Mouse (Mus musculus) CH12.LX (cell line): ENCODE results near the gene Ccnl1. TPM values are rescaled to one million over a fixed set of nuclear protein-coding genes. Genes with fewer than 3 reads are reported as not detected.

ENCODE experiments used
- DNase-seq: peaks from one replicate; pipeline ENCODE4 v3.0.0-alpha.2; 2013; ENCODE audit errors: extremely low read depth
- H3K27ac ChIP-seq: 2 replicates; pipeline ENCODE4 v1.5.1; 2012; ENCODE audit warnings: low read depth, mild to moderate bottlenecking, control low read depth, moderate library complexity; ENCODE audit not compliant: insufficient read depth
- H3K27me3 ChIP-seq: replicated peaks from 2 replicates; pipeline ENCODE3; 2012; ENCODE audit warnings: inconsistent platforms
- H3K36me3 ChIP-seq, 2 experiments: replicated peaks in 1 of 2; 2 replicates each; pipeline versions ENCODE3 to v1.6.1; 2012; ENCODE audit warnings: inconsistent platforms in 1 of 2, low read length in 1 of 2, mild to moderate bottlenecking in 1 of 2, mixed read lengths in 1 of 2, moderate library complexity in 1 of 2; ENCODE audit not compliant: control insufficient read depth in 1 of 2, insufficient read depth in 1 of 2
- H3K4me1 ChIP-seq, 2 experiments: 2 replicates each; pipeline ENCODE4 v1.6.1; 2012; ENCODE audit warnings: inconsistent platforms in 1 of 2, moderate library complexity in 1 of 2; ENCODE audit not compliant: insufficient read depth in 2 of 2, control insufficient read depth in 1 of 2
- H3K4me2 ChIP-seq: 2 replicates; pipeline ENCODE4 v1.6.1; 2012; ENCODE audit warnings: low read depth, mild to moderate bottlenecking, control low read depth; ENCODE audit not compliant: poor library complexity, insufficient read depth, severe bottlenecking
- H3K4me3 ChIP-seq, 3 experiments: fragments of 150-350 bp in 1 of 3; sonication (generic) in 1 of 3; replicated peaks in 1 of 3; 2 replicates each; pipeline versions ENCODE3 to v1.5.1; 2011 to 2012; ENCODE audit warnings: low read depth in 2 of 3, low read length in 2 of 3, mild to moderate bottlenecking in 2 of 3, moderate library complexity in 2 of 3, control low read depth in 1 of 3, improper control_type of control experiment in 1 of 3, inconsistent platforms in 1 of 3, mixed read lengths in 1 of 3; ENCODE audit not compliant: poor library complexity in 1 of 3
- H3K79me2 ChIP-seq: replicated peaks from 2 replicates; pipeline ENCODE4 v1.6.1; 2012; ENCODE audit warnings: mild to moderate bottlenecking, moderate library complexity; ENCODE audit not compliant: control insufficient read depth, poor library complexity, insufficient read depth, severe bottlenecking; ENCODE audit errors: extremely low read depth
- H3K9ac ChIP-seq: 2 replicates; pipeline ENCODE4 v1.6.1; 2012; ENCODE audit warnings: low read depth, mild to moderate bottlenecking, control low read depth, moderate library complexity; ENCODE audit not compliant: insufficient read depth
- H3K9me3 ChIP-seq: replicated peaks from 2 replicates; pipeline ENCODE3; 2012; ENCODE audit warnings: low read length, inconsistent platforms, mixed read lengths
- BHLHE40 ChIP-seq: IDR thresholded peaks from 2 replicates; pipeline ENCODE4 v1.6.1; 2011; ENCODE audit warnings: mild to moderate bottlenecking, low read depth, low read length, improper control_type of control experiment
- CHD1 ChIP-seq: IDR thresholded peaks from 2 replicates; pipeline ENCODE4 v1.6.1; 2012; ENCODE audit warnings: low read depth, low read length, improper control_type of control experiment, inconsistent platforms
- EP300 ChIP-seq: IDR thresholded peaks from 2 replicates; pipeline ENCODE4 v1.6.1; 2011; ENCODE audit warnings: low read length, improper control_type of control experiment
- IRF4 ChIP-seq: IDR thresholded peaks from 2 replicates; pipeline ENCODE4 v1.6.1; 2014; ENCODE audit warnings: low read depth, mild to moderate bottlenecking, inconsistent platforms, low read length, improper control_type of control experiment
- JUN ChIP-seq: IDR thresholded peaks from 2 replicates; pipeline ENCODE4 v1.6.1; 2011; ENCODE audit warnings: low read depth, mild to moderate bottlenecking, low read length, improper control_type of control experiment, moderate library complexity; ENCODE audit not compliant: insufficient read depth
- JUND ChIP-seq: conservative IDR thresholded peaks from 2 replicates; pipeline ENCODE4 v1.6.1; 2011; ENCODE audit warnings: low read depth, low read length, improper control_type of control experiment
- KAT2A ChIP-seq: IDR thresholded peaks from 2 replicates; pipeline ENCODE4 v1.6.1; 2012; ENCODE audit warnings: low read length, improper control_type of control experiment, inconsistent platforms; ENCODE audit not compliant: insufficient replicate concordance
- MAFK ChIP-seq: IDR thresholded peaks from 2 replicates; pipeline ENCODE4 v1.6.1; 2011; ENCODE audit warnings: low read length, improper control_type of control experiment; ENCODE audit not compliant: insufficient replicate concordance
- MEF2A ChIP-seq: IDR thresholded peaks from 2 replicates; pipeline ENCODE4 v1.6.1; 2014; ENCODE audit warnings: low read depth, mild to moderate bottlenecking, inconsistent platforms, low read length, improper control_type of control experiment, borderline replicate concordance
- PAX5 ChIP-seq: IDR thresholded peaks from 2 replicates; pipeline ENCODE4 v1.6.1; 2012; ENCODE audit warnings: low read length, inconsistent platforms, mixed read lengths
- RAD21 ChIP-seq: IDR thresholded peaks from 2 replicates; pipeline ENCODE4 v1.6.1; 2011; ENCODE audit warnings: low read depth, mild to moderate bottlenecking, low read length, improper control_type of control experiment, moderate library complexity
- RCOR1 ChIP-seq: conservative IDR thresholded peaks from 2 replicates; pipeline ENCODE4 v1.6.1; 2012; ENCODE audit warnings: low read depth, mild to moderate bottlenecking, inconsistent platforms, low read length, improper control_type of control experiment
- SMC3 ChIP-seq: IDR thresholded peaks from 2 replicates; pipeline ENCODE4 v1.6.1; 2011; ENCODE audit warnings: low read depth, low read length, improper control_type of control experiment
- USF1 ChIP-seq: IDR thresholded peaks from 2 replicates; pipeline ENCODE4 v1.6.1; 2014; ENCODE audit warnings: low read depth, mild to moderate bottlenecking, inconsistent platforms, low read length, improper control_type of control experiment
- USF2 ChIP-seq: conservative IDR thresholded peaks from 2 replicates; pipeline ENCODE4 v1.6.1; 2011; ENCODE audit warnings: low read depth, low read length, improper control_type of control experiment
- ZMIZ1 ChIP-seq: IDR thresholded peaks from 2 replicates; pipeline ENCODE4 v1.6.1; 2012; ENCODE audit warnings: low read depth, mild to moderate bottlenecking, inconsistent platforms, low read length, improper control_type of control experiment
- dilution Hi-C: fragments of 300-500 bp; cut with MboI; formaldehyde crosslinking; loops from 2 replicates; pipeline ENCODE4 v1.14.3; 2020; ENCODE audit warnings: low sequenced_read_pairs; ENCODE audit not compliant: extremely low pct_unique_long_range_greater_than_20kb, extremely low pct_ligation_motif_present
- in situ Hi-C: fragments of 300-500 bp; cut with MboI; formaldehyde crosslinking; loops from 3 replicates; pipeline ENCODE4 v1.14.3; 2019; ENCODE audit warnings: low sequenced_read_pairs, low pct_ligation_motif_present, low pct_unique_long_range_greater_than_20kb, mixed read lengths
- polyA plus RNA-seq: library from polyadenylated mRNA; unstranded; fragments of >175 nt; gene quantifications from 2 replicates; pipeline ENCODE4 v1.2.1, GENCODE M21; 2012; ENCODE audit warnings: low read depth; ENCODE audit not compliant: insufficient read length
- total RNA-seq, 2 experiments: library from RNA; depleted of rRNA; stranded (reverse); fragments of 300-350 nt in 1 of 2; fragments of >200 nt in 1 of 2; gene quantifications; 2 replicates each; pipeline ENCODE4 v1.2.3; 2012 to 2014

The Ccnl1 gene
- total and polyA plus RNA-seq, 3 experiments: 25.1 to 66.2 (median 58.8) TPM

DNA sequence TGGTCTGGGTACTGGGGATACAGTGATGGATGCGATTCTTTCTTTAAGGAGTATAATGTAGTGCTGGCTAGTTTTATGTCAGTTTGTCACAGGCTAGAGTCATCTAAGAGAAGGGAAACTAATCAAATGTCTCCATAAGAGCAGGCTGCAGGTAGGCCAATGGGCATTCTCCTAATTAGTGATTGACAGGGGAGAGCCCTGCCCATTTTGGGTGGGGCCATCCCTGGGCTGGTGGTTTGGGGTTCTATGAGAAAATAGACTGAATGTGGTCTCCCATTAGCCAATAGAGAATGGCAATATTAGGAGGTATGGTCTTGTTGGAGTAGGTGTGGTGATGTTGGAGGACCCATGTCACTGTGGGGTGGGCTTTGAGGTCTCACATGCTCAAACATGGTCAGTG is 8.3 kb upstream of the Ccnl1 start:
- H3K4me3 ChIP-seq: no peak overlapping the region
- dilution Hi-C loops: no loop called here
- in situ Hi-C loops: no loop called here

DNA sequence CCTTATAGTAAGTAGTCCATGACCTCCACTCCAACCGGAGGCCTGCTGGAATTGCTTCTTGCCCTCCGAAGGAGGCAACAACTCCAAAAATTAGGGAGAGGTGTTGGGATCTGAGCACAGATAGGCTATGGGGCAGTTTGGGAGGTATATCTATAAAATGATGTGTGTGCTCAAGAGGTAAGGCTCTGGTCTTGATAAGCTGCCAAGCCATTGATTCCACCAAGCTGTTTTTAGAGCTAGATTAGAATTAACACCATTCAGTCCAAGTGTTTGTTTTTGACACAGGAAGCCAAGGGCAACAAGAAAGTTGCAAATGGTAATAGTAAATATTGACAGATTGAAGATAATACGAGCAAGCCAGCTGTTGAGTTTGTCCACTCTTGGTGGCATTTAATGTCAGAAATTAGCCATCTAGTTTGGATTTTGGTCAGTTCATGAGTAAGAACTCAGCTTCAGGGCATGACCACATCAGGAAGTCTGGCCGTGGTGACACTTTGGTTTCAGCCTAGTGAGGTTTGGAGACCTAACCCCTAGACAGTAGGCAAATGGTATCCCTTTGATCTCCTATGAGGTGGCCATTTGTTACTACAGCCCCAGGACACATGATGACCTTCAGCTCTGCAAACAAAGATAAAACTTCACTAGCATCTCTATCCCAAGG is 4.4 kb upstream of the Ccnl1 start:
- in situ Hi-C loops (no loop called here), dilution Hi-C loops (no loop called here)
- no peak for DNase-seq
- H3K4me3 ChIP-seq: no peak overlapping the region
- H3K27me3 ChIP-seq: no peaks in the 10 kb centered on the region
- H3K9me3 ChIP-seq: no peaks in the 10 kb centered on the region
- peaks cover 5 to 10% of the 10 kb centered on the region in 2 experiments; a peak in 2 of 4 replicates for H3K4me1 ChIP-seq
- H3K4me2 ChIP-seq: peak overlapping the region; percentile 48
- no peak overlapping the region for H3K27ac ChIP-seq
- no peaks in the 10 kb centered on the region for H3K36me3 ChIP-seq
- no peak overlapping the region for H3K9ac ChIP-seq
- TF ChIP-seq JUND: 0 out of 2 replicates have a peak, but pooled peaks have one; percentile 39
- TF ChIP-seq IRF4: peak; percentile 80
- peak; percentile 83 for TF ChIP-seq EP300
- peak; percentile 61; the same call in 1 of the 2 replicates for TF ChIP-seq MEF2A
- peak; percentile 65; the same call in 1 of the 2 replicates for TF ChIP-seq RCOR1
- TF ChIP-seq JUN: peak; percentile 25; the same call in 1 of the 2 replicates
- TF ChIP-seq BHLHE40: 0 out of 2 replicates have a peak, but pooled peaks have one; percentile 22
- no peak for TF ChIP-seq USF1
- no peak for TF ChIP-seq PAX5
- peaks cover 4% of the 10 kb centered on the region; the same call in 1 of the 2 replicates for H3K79me2 ChIP-seq

More for the DNA sequence above, 8.3 kb upstream of the Ccnl1 start:
- TF ChIP-seq KAT2A (no peak), MAFK (no peak), ZMIZ1 (no peak), SMC3 (no peak), USF2 (no peak), CHD1 (no peak), RAD21 (no peak)
- Histone ChIP-seq H3K27me3 (no peaks in the 10 kb centered on the region), H3K9ac (no peak overlapping the region), H3K9me3 (no peaks in the 10 kb centered on the region), H3K27ac (no peak overlapping the region), H3K36me3 (no peaks in the 10 kb centered on the region), H3K79me2 (no peaks in the 10 kb centered on the region), H3K4me1 (peaks cover 3 to 5% of the 10 kb centered on the region in 2 experiments; a peak in 2 of 4 replicates), H3K4me2 (no peak overlapping the region)
- no peak for DNase-seq
